ENCODE assay signal across 8 mouse cellular contexts in genomic region chr11:115275954-115276353, GRCm38 (mm10). TPM values are rescaled to one million over a fixed set of nuclear protein-coding genes. Genes with fewer than 3 reads are reported as not detected.
A peak's percentile ranks its signal among the peaks of the same experiment; 100 is the strongest.
DNase-seq lines count a peak whose midpoint lies in the region; ATAC-seq and TF ChIP-seq lines count a peak whose summit lies in the region.

No protein-coding gene starts in this region.

- peak overlapping the region in 1 of 2 experiments; percentile 78; a peak in 1 of 4 replicates for H3K27ac ChIP-seq in heart, embryonic 14.5 days (replicated peaks in 1 of 2; ENCODE audit: control insufficient read depth in 1 of 2, insufficient read depth in 1 of 2, low read depth in 2 of 2, low read length in 2 of 2)
- H3K27ac ChIP-seq in bone marrow macrophage, adult 2 months (ENCODE audit: insufficient read depth, low read depth, low read length): no peak overlapping the region
- H3K27ac ChIP-seq in hindbrain, embryonic 14.5 days: peak overlapping the region; percentile 85; the same call in 1 of the 2 replicates
- peak overlapping the region; percentile 89 for H3K27ac ChIP-seq in midbrain, embryonic 13.5 days

- peak overlapping the region; percentile 89 for H3K4me2 ChIP-seq in heart, embryonic 14.5 days (ENCODE audit: low read length)
- H3K4me2 ChIP-seq in hindbrain, embryonic 14.5 days (replicated peaks): peak overlapping the region; percentile 65
- H3K4me2 ChIP-seq in midbrain, embryonic 13.5 days (replicated peaks): peak overlapping the region; percentile 75

- ATAC-seq in heart, embryonic 14.5 days (ENCODE audit: insufficient number of reproducible peaks, insufficient read depth, low FRiP score, low read depth): no peak
- ATAC-seq in hindbrain, embryonic 14.5 days (ENCODE audit: low FRiP score): no peak
- ATAC-seq in midbrain, embryonic 13.5 days: no peak

- no peaks in the 10 kb centered on the region for H3K9me3 ChIP-seq in heart, embryonic 14.5 days (ENCODE audit: control insufficient read depth, low read length)
- no peaks in the 10 kb centered on the region for H3K9me3 ChIP-seq in hindbrain, embryonic 14.5 days (ENCODE audit: control insufficient read depth, low read length)
- no peaks in the 10 kb centered on the region for H3K9me3 ChIP-seq in midbrain, embryonic 13.5 days

- no peaks in the 10 kb centered on the region for H3K27me3 ChIP-seq in heart, embryonic 14.5 days (ENCODE audit: control insufficient read depth, insufficient read depth, low read length)
- H3K27me3 ChIP-seq in hindbrain, embryonic 14.5 days (ENCODE audit: control insufficient read depth, insufficient read depth, low read length): no peaks in the 10 kb centered on the region
- H3K27me3 ChIP-seq in midbrain, embryonic 13.5 days: no peaks in the 10 kb centered on the region

- WGBS in heart, embryonic 14.5 days: 58% methylated on average over 3 of the region's 3 CpGs
- WGBS in hindbrain, embryonic 14.5 days: 63% methylated on average over 3 of the region's 3 CpGs
- WGBS in midbrain, embryonic 13.5 days: 69% methylated on average over 3 of the region's 3 CpGs

- H3K9ac ChIP-seq in heart, embryonic 14.5 days (ENCODE audit: low read length): peak overlapping the region; percentile 80
- H3K9ac ChIP-seq in hindbrain, embryonic 14.5 days: peak overlapping the region; percentile 59
- peak overlapping the region; percentile 80 for H3K9ac ChIP-seq in midbrain, embryonic 13.5 days (replicated peaks)

- peaks cover 8 to 13% of the 10 kb centered on the region in 2 experiments for H3K4me1 ChIP-seq in heart, embryonic 14.5 days (ENCODE audit: control insufficient read depth in 2 of 2, insufficient read depth in 2 of 2, low read length in 2 of 2)
- peaks cover 24% of the 10 kb centered on the region for H3K4me1 ChIP-seq in bone marrow macrophage, adult 2 months (ENCODE audit: control insufficient read depth, insufficient read depth, low read length)
- peaks cover 18% of the 10 kb centered on the region for H3K4me1 ChIP-seq in hindbrain, embryonic 14.5 days (replicated peaks; ENCODE audit: control insufficient read depth, insufficient read depth, low read length)
- H3K4me1 ChIP-seq in midbrain, embryonic 13.5 days (replicated peaks): peaks cover 29% of the 10 kb centered on the region

- no peak for DNase-seq in heart, postnatal 10 days
- no peak for DNase-seq in hindbrain, embryonic 14.5 days (ENCODE audit: low spot score)
- DNase-seq in retina, postnatal 1 day: no peak
- DNase-seq in thymus, postnatal 25 days: no peak
- DNase-seq in frontal cortex, postnatal 25 days (ENCODE audit: low spot score in 2 of 2): no peak

- intact Hi-C loops in heart, postnatal 10 days (cut with DNase I): no loop called here

- H3K36me3 ChIP-seq in heart, embryonic 14.5 days (ENCODE audit: control insufficient read depth, insufficient read depth, low read length): peaks cover 6% of the 10 kb centered on the region; the same call in 1 of the 2 replicates
- 0 out of 2 replicates have a peak, but pooled peaks cover 7% of the 10 kb centered on the region for H3K36me3 ChIP-seq in hindbrain, embryonic 14.5 days (replicated peaks; ENCODE audit: control insufficient read depth, insufficient read depth)
- H3K36me3 ChIP-seq in midbrain, embryonic 13.5 days: peaks cover 8% of the 10 kb centered on the region; the same call in 1 of the 2 replicates

- TF ChIP-seq POLR2A in bone marrow macrophage, adult 2 months (IDR thresholded peaks at IDR 0.05; ENCODE audit: borderline replicate concordance, low read depth, low read length): no peak

- TF ChIP-seq CTCF in bone marrow macrophage, adult 2 months (IDR thresholded peaks at IDR 0.05; ENCODE audit: low read depth, low read length): no peak

- H3K4me3 ChIP-seq in heart, embryonic 14.5 days (ENCODE audit: control insufficient read depth in 1 of 2, insufficient read depth in 1 of 2, low read depth in 1 of 2, low read length in 2 of 2): peak overlapping the region in 1 of 2 experiments; percentile 67; a peak in 3 of 4 replicates
- peak overlapping the region; percentile 80 for H3K4me3 ChIP-seq in bone marrow macrophage, adult 2 months (ENCODE audit: insufficient read depth, low read length)
- peak overlapping the region; percentile 54 for H3K4me3 ChIP-seq in hindbrain, embryonic 14.5 days (replicated peaks; ENCODE audit: low read length)
- H3K4me3 ChIP-seq in midbrain, embryonic 13.5 days (replicated peaks): peak overlapping the region; percentile 64

RNA-seq across cellular contexts. Expression of gene Fdxr, which starts 0.9 kb away (rescaled TPM):
- 9.3 and 9.4 TPM in 2 replicates for polyA plus RNA-seq in heart, embryonic 14.5 days (2014; fragmentation: Nextera tagmentation; extraction: Ambion mirVana)
- total RNA-seq in heart, postnatal 10 days (2021): 1 to 10 TPM; 7.7 to 9.1 TPM
- 7.8 and 9.6 TPM in 2 replicates for polyA plus RNA-seq in bone marrow macrophage, adult 2 months (2012; ENCODE audit: insufficient read depth, insufficient read length, missing spikeins)
- polyA plus RNA-seq in hindbrain, embryonic 14.5 days (2014; fragmentation: Nextera tagmentation; extraction: Ambion mirVana): 15.2 TPM in 2 replicates
- 19.3 and 24.1 TPM in 2 replicates for polyA plus RNA-seq in midbrain, embryonic 13.5 days (2015; fragmentation: Nextera tagmentation; extraction: Ambion mirVana)

RNA-seq across cellular contexts. Expression of gene Grin2c, which starts 8.9 kb away (rescaled TPM):
- 0.15 TPM in 1 of 2 replicates, not detected in the other for polyA plus RNA-seq in heart, embryonic 14.5 days (2014; fragmentation: Nextera tagmentation; extraction: Ambion mirVana)
- total RNA-seq in heart, postnatal 10 days (2021): not detected
- not detected in 2 replicates for polyA plus RNA-seq in bone marrow macrophage, adult 2 months (2012; ENCODE audit: insufficient read depth, insufficient read length, missing spikeins)
- polyA plus RNA-seq in hindbrain, embryonic 14.5 days (2014; fragmentation: Nextera tagmentation; extraction: Ambion mirVana): 0.33 and 0.35 TPM in 2 replicates
- 0.06 and 0.12 TPM in 2 replicates for polyA plus RNA-seq in midbrain, embryonic 13.5 days (2015; fragmentation: Nextera tagmentation; extraction: Ambion mirVana)

RNA-seq across cellular contexts. Expression of gene Fads6, which starts 21.5 kb away (rescaled TPM):
- polyA plus RNA-seq in heart, embryonic 14.5 days (2014; fragmentation: Nextera tagmentation; extraction: Ambion mirVana): 0.94 and 1.2 TPM in 2 replicates
- total RNA-seq in heart, postnatal 10 days (2021): 1 to 10 TPM in 1 of 2 experiments, under 1 TPM in 1; 0.89 to 1.2 TPM
- 1.5 and 1.9 TPM in 2 replicates for polyA plus RNA-seq in bone marrow macrophage, adult 2 months (2012; ENCODE audit: insufficient read depth, insufficient read length, missing spikeins)
- 1.4 and 1.5 TPM in 2 replicates for polyA plus RNA-seq in hindbrain, embryonic 14.5 days (2014; fragmentation: Nextera tagmentation; extraction: Ambion mirVana)
- polyA plus RNA-seq in midbrain, embryonic 13.5 days (2015; fragmentation: Nextera tagmentation; extraction: Ambion mirVana): 0.41 and 0.43 TPM in 2 replicates

RNA-seq across cellular contexts. Expression of gene Otop2, which starts 31.0 kb away (rescaled TPM):
- polyA plus RNA-seq in heart, embryonic 14.5 days (2014; fragmentation: Nextera tagmentation; extraction: Ambion mirVana): not detected in 2 replicates
- not detected for total RNA-seq in heart, postnatal 10 days (2021)
- not detected in 2 replicates for polyA plus RNA-seq in bone marrow macrophage, adult 2 months (2012; ENCODE audit: insufficient read depth, insufficient read length, missing spikeins)
- 0.08 and 0.14 TPM in 2 replicates for polyA plus RNA-seq in hindbrain, embryonic 14.5 days (2014; fragmentation: Nextera tagmentation; extraction: Ambion mirVana)
- not detected in 2 replicates for polyA plus RNA-seq in midbrain, embryonic 13.5 days (2015; fragmentation: Nextera tagmentation; extraction: Ambion mirVana)

RNA-seq across cellular contexts. Expression of gene Ush1g, which starts 45.9 kb away (rescaled TPM):
- 0.05 TPM in 1 of 2 replicates, not detected in the other for polyA plus RNA-seq in heart, embryonic 14.5 days (2014; fragmentation: Nextera tagmentation; extraction: Ambion mirVana)
- total RNA-seq in heart, postnatal 10 days (2021): under 1 TPM; 0.07 to 0.12 TPM
- polyA plus RNA-seq in bone marrow macrophage, adult 2 months (2012; ENCODE audit: insufficient read depth, insufficient read length, missing spikeins): not detected in 2 replicates
- polyA plus RNA-seq in hindbrain, embryonic 14.5 days (2014; fragmentation: Nextera tagmentation; extraction: Ambion mirVana): 0.15 TPM in 1 of 2 replicates, not detected in the other
- 0.05 TPM in 1 of 2 replicates, not detected in the other for polyA plus RNA-seq in midbrain, embryonic 13.5 days (2015; fragmentation: Nextera tagmentation; extraction: Ambion mirVana)
